In genomic region chr13:53310442-53310841, GRCm38 (mm10) we compare ENCODE assay signal across 11 mouse cellular contexts. TPM values are rescaled to one million over a fixed set of nuclear protein-coding genes. Genes with fewer than 3 reads are reported as not detected.
DNase-seq lines count a peak whose midpoint lies in the region; ATAC-seq and TF ChIP-seq lines count a peak whose summit lies in the region.
"Had no signal": no experiment of that assay in that cellular context is flagged by ENCODE, and none has a peak within 500 bp of the region (broad histone marks: within the 10 kb centered on the region; RNA-seq: fewer than 3 reads in every experiment).

No protein-coding gene starts in this region.

- H3K27me3 ChIP-seq in forebrain, embryonic 11.5 days (ENCODE audit: control insufficient read depth, insufficient read depth, low read length) = no peaks in the 10 kb centered on the region; the same call in 1 of the 2 replicates
- H3K27me3 ChIP-seq in forebrain, embryonic 14.5 days (replicated peaks; ENCODE audit: control insufficient read depth, insufficient read depth, low read length) = no peaks in the 10 kb centered on the region
- H3K27me3 ChIP-seq in lung, embryonic 14.5 days (ENCODE audit: insufficient read depth, low read length) = no peaks in the 10 kb centered on the region
- H3K27me3 ChIP-seq in embryonic facial prominence, embryonic 10.5 days (replicated peaks; ENCODE audit: low read depth, poor library complexity, severe bottlenecking) = no peaks in the 10 kb centered on the region
- H3K27me3 ChIP-seq in limb, embryonic 10.5 days (ENCODE audit: low read depth, poor library complexity, severe bottlenecking) = no peaks in the 10 kb centered on the region
- H3K27me3 ChIP-seq: heart, embryonic 13.5 days had no signal

- WGBS in forebrain, embryonic 11.5 days = 89% methylated on average over 5 of the region's 5 CpGs
- WGBS in forebrain, embryonic 14.5 days = 93% methylated on average over 5 of the region's 5 CpGs
- WGBS in lung, embryonic 14.5 days = 71% methylated on average over 5 of the region's 5 CpGs
- 77% methylated on average over 5 of the region's 5 CpGs for WGBS in embryonic facial prominence, embryonic 10.5 days
- WGBS in limb, embryonic 10.5 days = 52% methylated on average over 5 of the region's 5 CpGs

- H3K27ac ChIP-seq in forebrain, embryonic 11.5 days (ENCODE audit: low read depth, low read length) = peak overlapping the region; percentile 46; the same call in 1 of the 2 replicates
- H3K27ac ChIP-seq in forebrain, embryonic 14.5 days (ENCODE audit: low read depth, low read length) = no peak overlapping the region
- no peak overlapping the region for H3K27ac ChIP-seq in lung, embryonic 14.5 days (ENCODE audit: low read depth)
- H3K27ac ChIP-seq in embryonic facial prominence, embryonic 10.5 days (replicated peaks) = peak overlapping the region; percentile 88
- peak overlapping the region; percentile 92 for H3K27ac ChIP-seq in limb, embryonic 10.5 days
- H3K27ac ChIP-seq: kidney, postnatal 0 days had no signal

- H3K36me3 ChIP-seq in forebrain, embryonic 11.5 days (ENCODE audit: control insufficient read depth, insufficient read depth, low read length) = no peaks in the 10 kb centered on the region
- H3K36me3 ChIP-seq in forebrain, embryonic 14.5 days (ENCODE audit: control insufficient read depth, insufficient read depth, low read length) = no peaks in the 10 kb centered on the region
- H3K36me3 ChIP-seq in lung, embryonic 14.5 days (ENCODE audit: insufficient read depth) = no peaks in the 10 kb centered on the region
- no peaks in the 10 kb centered on the region for H3K36me3 ChIP-seq in embryonic facial prominence, embryonic 10.5 days (replicated peaks)
- no peaks in the 10 kb centered on the region for H3K36me3 ChIP-seq in limb, embryonic 10.5 days
- H3K36me3 ChIP-seq: heart, embryonic 13.5 days had no signal

- no peaks in the 10 kb centered on the region for H3K9me3 ChIP-seq in forebrain, embryonic 11.5 days (ENCODE audit: control insufficient read depth, low read length)
- no peaks in the 10 kb centered on the region for H3K9me3 ChIP-seq in forebrain, embryonic 14.5 days (replicated peaks; ENCODE audit: control insufficient read depth, low read length)
- H3K9me3 ChIP-seq in lung, embryonic 14.5 days (ENCODE audit: low read depth, low read length) = no peaks in the 10 kb centered on the region
- no peaks in the 10 kb centered on the region for H3K9me3 ChIP-seq in embryonic facial prominence, embryonic 10.5 days
- no peaks in the 10 kb centered on the region for H3K9me3 ChIP-seq in limb, embryonic 10.5 days (replicated peaks)
- H3K9me3 ChIP-seq: heart, embryonic 13.5 days had no signal

- H3K9ac ChIP-seq in forebrain, embryonic 11.5 days (ENCODE audit: low read length) = no peak overlapping the region
- no peak overlapping the region for H3K9ac ChIP-seq in forebrain, embryonic 14.5 days (ENCODE audit: low read length)
- H3K9ac ChIP-seq in lung, embryonic 14.5 days = no peak overlapping the region

- TF ChIP-seq CTCF in lung, embryonic 14.5 days (IDR thresholded peaks at IDR 0.05; ENCODE audit: low read depth) = no peak

- DNase-seq in forebrain, embryonic 11.5 days (ENCODE audit: low spot score) = no peak
- DNase-seq in forebrain, embryonic 14.5 days (ENCODE audit: low spot score) = no peak
- no peak for DNase-seq in lung, embryonic 14.5 days
- DNase-seq in lung, postnatal 4 days = no peak
- no peak for DNase-seq in embryonic facial prominence, embryonic 10.5 days (ENCODE audit: low spot score)
- no peak for DNase-seq in limb, embryonic 10.5 days (ENCODE audit: low spot score)
- DNase-seq in frontal cortex, postnatal 14 days (ENCODE audit: low spot score in 2 of 2) = no peak
- no peak for DNase-seq in layer of hippocampus, adult 9-11 months
- DNase-seq: cerebellum, adult 11 months had no signal

- no peak overlapping the region for H3K4me2 ChIP-seq in forebrain, embryonic 11.5 days (ENCODE audit: low read depth, low read length, severe bottlenecking)
- H3K4me2 ChIP-seq in forebrain, embryonic 14.5 days (ENCODE audit: low read length) = no peak overlapping the region
- peak overlapping the region; percentile 59; the same call in 1 of the 2 replicates for H3K4me2 ChIP-seq in lung, embryonic 14.5 days

- H3K4me3 ChIP-seq in forebrain, embryonic 11.5 days (ENCODE audit: low read depth, low read length) = no peak overlapping the region
- no peak overlapping the region for H3K4me3 ChIP-seq in forebrain, embryonic 14.5 days (ENCODE audit: low read depth, low read length)
- no peak overlapping the region for H3K4me3 ChIP-seq in lung, embryonic 14.5 days (ENCODE audit: low read depth, low read length)
- no peak overlapping the region for H3K4me3 ChIP-seq in embryonic facial prominence, embryonic 10.5 days
- peak overlapping the region; percentile 36; the same call in 1 of the 2 replicates for H3K4me3 ChIP-seq in limb, embryonic 10.5 days

- no peak for ATAC-seq in forebrain, embryonic 11.5 days (replicated peaks; ENCODE audit: low FRiP score)
- ATAC-seq in forebrain, embryonic 14.5 days = no peak
- no peak for ATAC-seq in lung, embryonic 14.5 days (ENCODE audit: insufficient read depth)

- H3K4me1 ChIP-seq in forebrain, embryonic 11.5 days (replicated peaks; ENCODE audit: control insufficient read depth, insufficient read depth, low read length) = peaks cover 4% of the 10 kb centered on the region; the same call in 1 of the 2 replicates
- H3K4me1 ChIP-seq in forebrain, embryonic 14.5 days (ENCODE audit: control insufficient read depth, insufficient read depth, low read length) = peaks cover 14% of the 10 kb centered on the region
- H3K4me1 ChIP-seq in lung, embryonic 14.5 days (ENCODE audit: insufficient read depth) = peaks cover 7% of the 10 kb centered on the region
- peaks cover 37% of the 10 kb centered on the region for H3K4me1 ChIP-seq in embryonic facial prominence, embryonic 10.5 days
- peaks cover 47% of the 10 kb centered on the region for H3K4me1 ChIP-seq in limb, embryonic 10.5 days

RNA-seq across cellular contexts. Expression of gene Ror2, which starts 24.5 kb away (rescaled TPM):
- polyA plus RNA-seq in forebrain, embryonic 11.5 days (2014; fragmentation: Nextera tagmentation; extraction: Ambion mirVana) = 13.1 and 16.4 TPM in 2 replicates
- 2.2 and 2.6 TPM in 2 replicates for polyA plus RNA-seq in forebrain, embryonic 14.5 days (2014; fragmentation: Nextera tagmentation; extraction: Ambion mirVana)
- 16.2 and 18.2 TPM in 2 replicates for polyA plus RNA-seq in lung, embryonic 14.5 days (2014; fragmentation: Nextera tagmentation; extraction: Ambion mirVana)
- 20.7 and 23.6 TPM in 2 replicates for polyA plus RNA-seq in embryonic facial prominence, embryonic 10.5 days (2016; fragmentation: Nextera tagmentation; extraction: Ambion mirVana)
- polyA plus RNA-seq in limb, embryonic 10.5 days (2016; fragmentation: Nextera tagmentation; extraction: Ambion mirVana) = 37.9 and 40.1 TPM in 2 replicates

Comparison
In these comparisons a context has a peak if more than half of its experiments do, and no peak if none do; other contexts are left out.
1. H3K27ac ChIP-seq: peak in forebrain, embryonic 11.5 days (single experiment), embryonic facial prominence, embryonic 10.5 days (single experiment) and limb, embryonic 10.5 days (single experiment); none in forebrain, embryonic 14.5 days (single experiment) and lung, embryonic 14.5 days (single experiment).